Mouse (Mus musculus) megakaryocyte, adult 5-6 weeks (primary cell): ENCODE measurements around the gene Rabgap1l. TPM values are rescaled to one million over a fixed set of nuclear protein-coding genes. Genes with fewer than 3 reads are reported as not detected.

ENCODE experiments used
- ATAC-seq: 2 replicates; pipeline ENCODE4 v1.8.0; 2016; ENCODE audit warnings: mild to moderate bottlenecking, inconsistent platforms; ENCODE audit not compliant: poor library complexity, severe bottlenecking
- total RNA-seq, 2 experiments: library from RNA; stranded (forward) in 1 of 2; stranded (reverse) in 1 of 2; fragments of 153-499, 151-499 nt in 1 of 2; fragments of 221-1000, 200-1000 nt in 1 of 2; gene quantifications; 2 replicates each; pipeline versions ENCODE4 v1.2.3 to v1.2.4; 2015 to 2017

The Rabgap1l gene
- total RNA-seq, 2 experiments from 2014 or later, result 60.8 to 99.5 TPM

GRCm38 (mm10) chr1:160408302-160408897, 384.6 kb downstream of the Rabgap1l start:
- ATAC-seq, result peak; percentile 31; the same call in 1 of the 2 replicates

DNA sequence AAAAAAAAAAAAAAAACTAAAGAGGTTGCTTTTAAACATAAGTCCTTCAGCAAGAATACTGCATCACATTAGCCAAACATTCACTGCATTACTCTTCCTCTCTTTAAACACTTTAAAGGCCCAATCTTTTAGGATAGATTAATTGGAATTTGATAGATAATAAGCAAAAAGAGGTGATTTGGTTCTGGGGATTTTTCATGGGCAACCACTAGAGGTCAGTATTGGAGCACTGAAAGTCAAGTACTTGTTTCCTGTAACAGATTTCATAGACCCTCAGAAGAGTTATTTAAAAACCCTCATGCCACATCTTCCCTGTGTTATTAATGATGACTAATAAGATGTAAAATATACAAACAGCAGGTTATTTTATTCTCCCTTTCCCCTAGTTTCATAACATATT, 393.6 kb downstream of the Rabgap1l start:
- ATAC-seq, result peak; percentile 74

DNA sequence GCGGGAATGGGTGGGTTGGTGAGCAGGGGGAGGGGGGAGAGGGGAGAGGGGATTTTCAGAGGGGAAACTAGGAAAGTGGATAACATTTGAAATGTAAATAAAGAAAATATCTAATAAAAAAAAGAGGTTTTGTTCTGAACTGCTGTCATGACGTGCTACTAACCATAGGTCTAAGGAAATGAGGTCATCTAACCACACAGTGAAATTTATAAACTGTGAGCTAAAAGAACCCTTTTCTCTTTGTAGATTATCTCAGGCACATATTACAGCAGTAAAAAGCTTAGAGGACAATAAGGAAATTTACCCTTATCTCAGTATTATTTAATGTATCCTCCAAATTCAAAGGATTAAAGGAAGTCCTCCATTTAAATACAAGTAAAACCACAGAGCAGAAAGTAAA, 396.0 kb downstream of the Rabgap1l start:
- ATAC-seq, result no peak

GRCm38 (mm10) chr1:160387446-160387845, 405.6 kb downstream of the Rabgap1l start:
- no peak for ATAC-seq

GRCm38 (mm10) chr1:160378367-160378766, 414.6 kb downstream of the Rabgap1l start:
- no peak for ATAC-seq

GRCm38 (mm10) chr1:160377337-160378336, 415.4 kb downstream of the Rabgap1l start:
- ATAC-seq, result peak; percentile 91

DNA sequence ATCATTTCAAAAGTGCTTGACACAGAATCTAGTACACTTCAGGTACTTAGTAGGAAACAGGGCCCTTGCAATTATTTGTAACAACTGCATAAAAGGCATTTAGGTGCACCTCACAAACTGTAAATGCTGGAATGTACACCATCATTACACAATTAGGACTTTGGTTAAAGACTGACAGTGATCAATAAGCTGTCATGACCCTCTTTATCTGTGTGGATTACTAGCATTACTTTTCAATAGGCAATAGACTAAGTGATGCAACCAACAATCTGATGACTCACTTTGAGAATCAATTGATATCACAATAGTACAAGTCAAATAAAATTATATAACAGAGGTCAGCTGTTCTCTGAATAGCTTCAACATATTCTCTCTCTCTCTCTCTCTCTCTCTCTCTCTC, 418.5 kb downstream of the Rabgap1l start:
- ATAC-seq, result no peak

GRCm38 (mm10) chr1:160373306-160373705, 419.7 kb downstream of the Rabgap1l start:
- ATAC-seq, result peak; percentile 48; the same call in 1 of the 2 replicates

- ATAC-seq, result no peak
These were observed 421.3 kb downstream of the Rabgap1l start for GRCm38 (mm10) chr1:160371696-160372095.

DNA sequence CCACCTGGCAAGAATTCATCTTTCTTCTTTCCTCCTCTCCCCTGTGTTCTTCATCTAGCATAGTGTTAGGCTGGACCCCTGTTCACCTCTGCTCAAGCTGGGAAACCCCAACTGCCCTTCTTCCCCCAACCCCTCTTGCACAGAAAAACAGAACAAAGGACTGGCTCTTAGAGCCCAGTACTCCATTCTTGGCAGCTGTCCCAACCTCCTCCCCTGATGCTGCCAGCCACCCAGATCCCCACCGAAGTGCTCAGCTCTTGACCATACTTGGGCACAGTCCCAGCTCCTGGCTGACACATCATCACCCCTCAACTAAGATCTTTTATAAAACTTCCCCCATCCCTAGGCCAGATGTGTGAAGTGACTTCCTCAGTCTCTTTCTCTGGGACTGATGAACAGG, 422.5 kb downstream of the Rabgap1l start:
- ATAC-seq, result peak; percentile 24; the same call in 1 of the 2 replicates

GRCm38 (mm10) chr1:160366615-160367014, 426.4 kb downstream of the Rabgap1l start:
- ATAC-seq, result no peak

- ATAC-seq, result peak; percentile 39
These were observed 435.7 kb downstream of the Rabgap1l start for GRCm38 (mm10) chr1:160357268-160357667.

DNA sequence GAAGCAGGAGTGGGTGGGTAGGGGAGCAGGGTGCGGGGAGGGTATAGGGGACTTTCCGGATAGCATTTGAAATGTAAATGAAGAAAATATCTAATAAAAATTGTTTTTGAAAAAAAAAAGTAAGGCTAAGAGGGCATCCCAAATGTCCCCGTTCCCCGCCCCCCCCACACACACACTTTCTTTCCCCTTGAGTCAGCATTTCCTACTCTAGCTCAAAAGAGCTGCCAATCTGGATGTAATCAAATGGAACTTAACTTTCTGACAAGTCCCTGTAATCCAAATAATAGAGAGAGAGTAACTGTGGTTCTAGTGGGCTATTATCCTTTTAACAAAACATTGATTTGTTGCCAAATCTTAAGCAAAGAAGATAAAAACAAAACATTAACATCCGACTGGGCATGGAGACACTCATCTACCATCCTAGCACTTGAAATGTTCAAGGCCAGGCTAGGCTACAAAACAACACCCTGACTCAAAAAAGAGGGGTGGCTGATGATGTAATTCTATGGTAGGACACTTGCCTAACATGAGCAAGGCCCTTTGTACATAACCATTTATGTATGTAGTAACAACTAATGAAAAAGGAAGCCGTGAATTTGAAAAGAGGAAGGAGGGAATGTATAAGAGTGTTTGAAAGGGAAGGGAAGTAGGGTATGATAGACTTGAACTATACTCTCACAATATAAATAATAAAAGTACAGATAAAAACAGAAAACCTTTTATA, 439.1 kb downstream of the Rabgap1l start:
- peak; percentile 87 for ATAC-seq

- ATAC-seq, result no peak
These were observed 440.7 kb downstream of the Rabgap1l start for GRCm38 (mm10) chr1:160352309-160352708.

DNA sequence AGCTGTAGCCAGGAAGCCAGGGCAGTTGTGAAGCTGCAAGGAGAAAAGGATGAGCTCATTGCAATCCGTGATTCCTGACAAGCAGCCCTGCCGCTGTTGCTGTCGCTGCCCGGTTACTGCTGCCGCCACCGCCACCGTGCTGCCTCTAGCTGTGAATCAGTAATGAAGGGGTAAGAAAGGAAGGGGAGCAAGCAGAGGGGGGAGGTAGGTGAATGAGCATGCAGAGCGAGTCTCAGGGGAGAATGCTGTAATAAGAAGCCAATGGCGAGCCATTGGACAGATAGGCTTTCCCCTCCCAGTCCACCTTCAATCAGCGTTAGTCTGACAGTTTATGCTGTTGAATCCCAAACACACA, 441.2 kb downstream of the Rabgap1l start:
- ATAC-seq, result peak; percentile 14; the same call in 1 of the 2 replicates

- no peak for ATAC-seq
These were observed 441.7 kb downstream of the Rabgap1l start for GRCm38 (mm10) chr1:160351146-160351879.

DNA sequence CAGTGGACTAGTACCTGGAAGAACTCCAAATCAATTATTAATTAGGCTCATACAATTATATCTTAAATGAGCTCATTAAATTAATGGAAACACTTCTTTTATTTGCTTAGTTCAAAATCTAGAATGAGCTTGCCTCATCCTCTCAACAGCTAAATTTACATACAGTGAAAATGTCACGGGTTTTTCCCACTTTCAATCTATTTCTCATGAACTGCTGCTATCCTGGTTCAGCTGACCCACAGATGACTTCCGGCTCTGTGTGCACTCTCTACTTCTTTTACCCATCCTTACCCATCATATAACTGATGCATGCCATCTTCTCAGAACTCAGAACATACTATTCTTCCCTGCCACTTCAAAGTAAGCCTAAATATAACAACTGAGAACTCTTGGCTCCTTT, 452.4 kb downstream of the Rabgap1l start:
- no peak for ATAC-seq

- peak; percentile 66 for ATAC-seq
These were observed 453.6 kb downstream of the Rabgap1l start for GRCm38 (mm10) chr1:160339374-160339773.

- no peak for ATAC-seq
These were observed 458.2 kb downstream of the Rabgap1l start for GRCm38 (mm10) chr1:160334791-160335190.

- ATAC-seq, result no peak
These were observed 462.2 kb downstream of the Rabgap1l start for GRCm38 (mm10) chr1:160330828-160331227.
